Mouse (Mus musculus): ENCODE measurements around the gene Tnfaip8l1.

DNA sequence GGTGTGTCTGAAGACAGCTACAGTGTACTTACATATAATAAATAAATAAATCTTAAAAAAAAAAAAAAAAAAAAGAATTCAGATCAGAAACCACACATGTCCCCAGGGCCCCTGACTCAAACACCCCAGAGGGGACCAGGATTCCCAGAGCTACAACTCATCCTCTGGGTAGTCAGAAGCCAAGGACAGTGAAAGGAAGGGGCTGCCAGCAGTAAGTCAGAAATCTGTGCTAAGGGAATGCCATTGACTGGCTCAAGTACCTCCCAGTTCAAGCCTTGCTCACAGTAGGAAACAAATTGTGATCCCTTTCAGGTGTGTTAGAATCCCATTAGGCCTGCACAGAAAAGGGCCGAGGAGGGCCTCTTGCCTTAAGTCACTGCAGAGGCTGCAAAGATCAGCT lies 52.0 kb downstream of the Tnfaip8l1 start:
- TF ChIP-seq POLR2A (IDR thresholded peaks at IDR 0.05; ENCODE audit: control insufficient read depth in 1 of 2, insufficient read depth in 1 of 2, low read depth in 1 of 2, low read length in 2 of 2, poor library complexity in 1 of 2) (no peak), TAL1 (IDR thresholded peaks at IDR 0.05; ENCODE audit: low read length) (no peak), ELF1 (IDR thresholded peaks at IDR 0.05; ENCODE audit: low read depth, low read length) (no peak), GATA1 (IDR thresholded peaks at IDR 0.05; ENCODE audit: low read depth, low read length) (no peak), MAFK (IDR thresholded peaks at IDR 0.05; ENCODE audit: borderline replicate concordance, low read depth, low read length) (no peak)
